Mouse (Mus musculus): ENCODE measurements around the gene Psenen.

GRCm38 (mm10) chr7:30607706-30608309 lies 44.4 kb upstream of the Psenen start:
- no peak for TF ChIP-seq POLR2A (IDR thresholded peaks at IDR 0.05; ENCODE audit: insufficient read depth, low read depth, low read length)
- TF ChIP-seq EP300 (IDR thresholded peaks at IDR 0.05; ENCODE audit: insufficient read depth, low read depth, low read length): no peak
